Mouse (Mus musculus) MEL (cell line): Measurements from ENCODE around the gene Scnm1. TPM values are rescaled to one million over a fixed set of nuclear protein-coding genes. Genes with fewer than 3 reads are reported as not detected.

Experiments
- DNase-seq: peaks from one replicate; pipeline ENCODE4 v3.0.0; 2011; ENCODE audit warnings: low read depth, low spot score
- H3K27ac ChIP-seq: 2 replicates; pipeline ENCODE4 v1.5.1; 2012; ENCODE audit warnings: low read depth, mild to moderate bottlenecking, control low read depth, low read length, moderate library complexity; ENCODE audit not compliant: control insufficient read depth
- H3K27me3 ChIP-seq, 2 experiments: fragments of 150-350 bp in 1 of 2; sonication (generic) in 1 of 2; 2 replicates each; pipeline ENCODE4 v1.6.1; 2012; ENCODE audit warnings: low read length in 2 of 2, mild to moderate bottlenecking in 2 of 2, improper control_type of control experiment in 1 of 2, moderate library complexity in 1 of 2; ENCODE audit not compliant: insufficient read depth in 2 of 2, control insufficient read depth in 1 of 2
- H3K36me3 ChIP-seq, 2 experiments: 2 replicates each; pipeline ENCODE4 v1.6.1; 2012 to 2014; ENCODE audit warnings: low read length in 2 of 2, improper control_type of control experiment in 1 of 2, inconsistent platforms in 1 of 2, mild to moderate bottlenecking in 1 of 2; ENCODE audit not compliant: insufficient read depth in 2 of 2, control insufficient read depth in 1 of 2
- H3K4me1 ChIP-seq, 2 experiments: fragments of 150-350 bp in 1 of 2; sonication (generic) in 1 of 2; 2 replicates each; pipeline ENCODE4 v1.6.1; 2012; ENCODE audit warnings: low read length in 2 of 2, improper control_type of control experiment in 1 of 2, mild to moderate bottlenecking in 1 of 2; ENCODE audit not compliant: insufficient read depth in 2 of 2, control insufficient read depth in 1 of 2
- H3K4me3 ChIP-seq, 2 experiments: fragments of 150-350 bp in 1 of 2; sonication (generic) in 1 of 2; 2 replicates each; pipeline ENCODE4 v1.5.1; 2012; ENCODE audit warnings: low read depth in 2 of 2, low read length in 2 of 2, mild to moderate bottlenecking in 2 of 2, moderate library complexity in 2 of 2, control low read depth in 1 of 2, improper control_type of control experiment in 1 of 2; ENCODE audit not compliant: control insufficient read depth in 1 of 2, insufficient read depth in 1 of 2
- H3K79me2 ChIP-seq: 2 replicates; pipeline ENCODE4 v1.6.1; 2012; ENCODE audit warnings: mild to moderate bottlenecking, low read length, moderate library complexity; ENCODE audit not compliant: control insufficient read depth, poor library complexity, insufficient read depth
- H3K9ac ChIP-seq: 2 replicates; pipeline ENCODE4 v1.6.1; 2012; ENCODE audit warnings: low read depth, mild to moderate bottlenecking, control low read depth, low read length, moderate library complexity; ENCODE audit not compliant: control insufficient read depth, poor library complexity, severe bottlenecking
- H3K9me3 ChIP-seq: fragments of 150-350 bp; sonication (generic); replicated peaks from 2 replicates; pipeline ENCODE4 v1.6.1; 2012; ENCODE audit warnings: mild to moderate bottlenecking, low read length, improper control_type of control experiment, moderate library complexity; ENCODE audit not compliant: insufficient read depth
- CHD1 ChIP-seq: IDR thresholded peaks from 2 replicates; pipeline ENCODE4 v1.6.1; 2012; ENCODE audit warnings: low read depth, mild to moderate bottlenecking, inconsistent platforms, low read length, improper control_type of control experiment
- HCFC1 ChIP-seq: IDR thresholded peaks from 2 replicates; pipeline ENCODE4 v1.6.1; 2012; ENCODE audit warnings: low read depth, mild to moderate bottlenecking, inconsistent platforms, low read length, improper control_type of control experiment, moderate library complexity
- MEF2A ChIP-seq: IDR thresholded peaks from 2 replicates; pipeline ENCODE4 v1.6.1; 2014; ENCODE audit warnings: low read depth, mild to moderate bottlenecking, inconsistent platforms, low read length, improper control_type of control experiment; ENCODE audit not compliant: poor library complexity, insufficient replicate concordance, severe bottlenecking; ENCODE audit errors: extremely low read depth
- POLR2AphosphoS5 ChIP-seq: IDR thresholded peaks from 2 replicates; pipeline ENCODE4 v1.6.1; 2012; ENCODE audit warnings: low read depth, borderline replicate concordance, mild to moderate bottlenecking, inconsistent platforms, low read length, moderate library complexity, mixed read lengths
- UBTF ChIP-seq: IDR thresholded peaks from 2 replicates; pipeline ENCODE4 v1.6.1; 2012; ENCODE audit warnings: low read depth, mild to moderate bottlenecking, inconsistent platforms, low read length, improper control_type of control experiment, moderate library complexity, borderline replicate concordance; ENCODE audit not compliant: insufficient read depth
- USF1 ChIP-seq: IDR thresholded peaks from 2 replicates; pipeline ENCODE4 v1.6.1; 2014; ENCODE audit warnings: low read depth, mild to moderate bottlenecking, inconsistent platforms, low read length, improper control_type of control experiment, moderate library complexity
- ZC3H11A ChIP-seq: IDR thresholded peaks from 2 replicates; pipeline ENCODE4 v1.6.1; 2012; ENCODE audit warnings: low read depth, mild to moderate bottlenecking, inconsistent platforms, low read length, improper control_type of control experiment
- ZKSCAN1 ChIP-seq: IDR thresholded peaks from 2 replicates; pipeline ENCODE4 v1.6.1; 2012; ENCODE audit warnings: low read depth, mild to moderate bottlenecking, inconsistent platforms, low read length, improper control_type of control experiment, moderate library complexity
- ZMIZ1 ChIP-seq: IDR thresholded peaks from 2 replicates; pipeline ENCODE4 v1.6.1; 2012; ENCODE audit warnings: low read depth, mild to moderate bottlenecking, inconsistent platforms, low read length, improper control_type of control experiment, moderate library complexity
- ZNF384 ChIP-seq: IDR thresholded peaks from 2 replicates; pipeline ENCODE4 v1.6.1; 2012; ENCODE audit warnings: low read depth, mild to moderate bottlenecking, inconsistent platforms, low read length, improper control_type of control experiment
- polyA plus RNA-seq, 2 experiments: library from polyadenylated mRNA; stranded (reverse) in 1 of 2; unstranded in 1 of 2; fragments of >175 nt in 1 of 2; fragments of >200 nt in 1 of 2; gene quantifications; 2 replicates each; pipeline versions ENCODE4 v1.2.1 to v1.2.4; 2012; ENCODE audit warnings: low replicate concordance in 2 of 2, low read depth in 1 of 2; ENCODE audit not compliant: insufficient read length in 2 of 2, insufficient read depth in 1 of 2, missing spikeins in 1 of 2
- total RNA-seq: library from RNA; depleted of rRNA; stranded (reverse); fragments of 300-350 nt; gene quantifications from 2 replicates; pipeline ENCODE4 v1.2.3, GENCODE M21; 2012

Scnm1 gene
- total and polyA plus RNA-seq, 3 experiments: 93.1 to 104 TPM; not detected in 1

GRCm38 (mm10) chr3:95140795-95141194, 7.0 kb upstream of the Scnm1 start:
- TF ChIP-seq UBTF (0 out of 2 replicates have a peak, but pooled peaks have one; percentile 28), ZMIZ1 (no peak), ZNF384 (peak; percentile 36; the same call in 1 of the 2 replicates), ZKSCAN1 (peak; percentile 97), CHD1 (no peak)
- TF ChIP-seq, all 39 proteins: peak for 3
- Histone ChIP-seq H3K4me3 (no peak overlapping the region), H3K36me3 (peaks cover 0 to 24% of the 10 kb centered on the region in 2 experiments; a peak in 3 of 4 replicates), H3K9me3 (no peaks in the 10 kb centered on the region), H3K79me2 (0 out of 2 replicates have a peak, but pooled peaks cover 4% of the 10 kb centered on the region), H3K27me3 (no peaks in the 10 kb centered on the region; a peak in 1 of 4 replicates), H3K9ac (no peak overlapping the region), H3K27ac (peak overlapping the region; percentile 25; the same call in 1 of the 2 replicates), H3K4me1 (peaks cover 18 to 24% of the 10 kb centered on the region in 2 experiments)
- no peak for DNase-seq

DNA sequence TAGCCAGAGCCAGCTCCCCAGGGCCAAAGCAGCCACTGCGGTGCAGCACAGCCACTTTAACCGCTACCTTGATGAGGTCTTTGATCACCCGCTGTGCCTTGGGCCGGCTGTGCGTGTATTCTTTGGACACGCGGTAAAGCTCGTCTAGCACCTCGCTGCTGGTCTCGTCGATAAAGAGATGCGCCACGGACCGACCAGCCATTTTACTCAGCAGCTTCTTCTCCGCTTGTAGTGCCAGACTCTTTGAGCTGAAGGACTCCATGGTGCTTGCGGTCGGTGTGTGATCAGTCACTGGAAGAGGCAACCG, 6.4 kb upstream of the Scnm1 start:
- Histone ChIP-seq H3K4me3 (no peak overlapping the region), H3K27ac (no peak overlapping the region), H3K79me2 (0 out of 2 replicates have a peak, but pooled peaks cover 5% of the 10 kb centered on the region), H3K27me3 (no peaks in the 10 kb centered on the region), H3K36me3 (peaks cover 0 to 29% of the 10 kb centered on the region in 2 experiments; a peak in 3 of 4 replicates), H3K9ac (no peak overlapping the region), H3K4me1 (peaks cover 20 to 29% of the 10 kb centered on the region in 2 experiments), H3K9me3 (no peaks in the 10 kb centered on the region)
- no peak for DNase-seq
- TF ChIP-seq ZC3H11A: no peak
- TF ChIP-seq POLR2AphosphoS5: no peak
- no peak for TF ChIP-seq MEF2A
- no peak for TF ChIP-seq HCFC1

- Histone ChIP-seq H3K9me3 (no peaks in the 10 kb centered on the region), H3K4me1 (peaks cover 20 to 29% of the 10 kb centered on the region in 2 experiments), H3K27ac (no peak overlapping the region), H3K79me2 (0 out of 2 replicates have a peak, but pooled peaks cover 5% of the 10 kb centered on the region), H3K4me3 (no peak overlapping the region), H3K9ac (no peak overlapping the region), H3K27me3 (no peaks in the 10 kb centered on the region), H3K36me3 (peaks cover 0 to 30% of the 10 kb centered on the region in 2 experiments; a peak in 3 of 4 replicates)
- TF ChIP-seq USF1 (peak; percentile 54; the same call in 1 of the 2 replicates), MEF2A (no peak)
- no peak for DNase-seq
Measured at GRCm38 (mm10) chr3:95139586-95140288, 5.9 kb upstream of the Scnm1 start.
